Mouse (Mus musculus): ENCODE results near the gene Ermap. TPM values are rescaled to one million over a fixed set of nuclear protein-coding genes. Genes with fewer than 3 reads are reported as not detected.
A peak's percentile ranks its signal among the peaks of the same experiment; 100 is the strongest.

Ermap gene
- polyA plus RNA-seq, 1 experiment from 2014 or later = 6.4 TPM

DNA sequence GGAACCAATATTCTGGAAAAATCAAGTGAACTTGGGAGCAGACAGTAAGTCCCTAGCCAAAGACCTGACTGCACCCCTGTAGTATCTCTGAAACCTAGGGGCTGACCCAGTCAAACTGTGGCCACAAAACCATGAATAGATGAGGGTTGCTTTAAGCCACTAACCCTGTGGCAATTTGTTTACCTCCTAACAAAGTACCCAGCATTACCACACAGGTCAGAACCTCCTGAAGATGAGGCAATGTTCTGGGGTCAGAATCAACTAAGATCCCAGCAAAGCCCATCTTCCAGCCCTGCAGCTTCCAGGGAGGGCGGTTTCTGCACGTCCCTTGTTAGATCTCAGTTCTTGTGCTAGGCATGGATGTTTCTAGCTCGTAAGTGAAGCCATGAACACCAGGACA lies 34.7 kb upstream of the Ermap start:
- Histone ChIP-seq H3K27me3 (ENCODE audit: control insufficient read depth, insufficient read depth, low read length) (no peaks in the 10 kb centered on the region), H3K4me2 (ENCODE audit: low read depth) (no peak overlapping the region), H3K36me3 (ENCODE audit: control insufficient read depth, insufficient read depth, low read length) (peaks cover 18% of the 10 kb centered on the region), H3K4me1 (ENCODE audit: control insufficient read depth, insufficient read depth, low read length) (no peaks in the 10 kb centered on the region), H3K27ac (ENCODE audit: low read depth, low read length) (no peak overlapping the region), H3K4me3 (ENCODE audit: low read depth, low read length) (no peak overlapping the region), H3K9me3 (ENCODE audit: control insufficient read depth, low read length) (no peaks in the 10 kb centered on the region), H3K9ac (ENCODE audit: low read length) (no peak overlapping the region)
- DNase-seq (ENCODE audit: low spot score) (no peak), ATAC-seq (ENCODE audit: insufficient read depth, low FRiP score, low TSS enrichment) (no peak)
- WGBS = 91% methylated on average over 3 of the region's 3 CpGs

DNA sequence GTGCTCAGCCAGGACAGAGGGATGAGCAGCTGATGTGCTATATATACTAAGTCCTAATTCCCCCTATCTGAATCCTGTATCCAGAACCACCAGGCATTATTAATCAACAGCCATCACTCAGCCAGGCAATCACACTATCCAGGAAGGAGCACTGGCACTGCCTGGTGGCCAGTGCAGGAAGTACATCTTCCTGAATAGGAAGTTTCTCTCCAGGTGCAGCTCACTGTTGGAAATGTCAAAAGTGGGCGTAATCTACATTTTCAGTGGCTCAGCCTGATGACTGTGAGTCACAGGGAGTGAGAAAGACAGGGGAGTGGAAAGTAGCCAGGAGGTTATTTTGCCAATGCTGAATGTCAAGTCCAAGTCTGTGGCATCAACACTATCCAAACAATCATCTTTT lies 33.9 kb upstream of the Ermap start:
- H3K36me3 ChIP-seq (ENCODE audit: control insufficient read depth, insufficient read depth, low read length) = peaks cover 18% of the 10 kb centered on the region
- no peak for ATAC-seq (ENCODE audit: insufficient read depth, low FRiP score, low TSS enrichment)
- H3K4me1 ChIP-seq (ENCODE audit: control insufficient read depth, insufficient read depth, low read length) = no peaks in the 10 kb centered on the region
- H3K9me3 ChIP-seq (ENCODE audit: control insufficient read depth, low read length) = no peaks in the 10 kb centered on the region
- WGBS = 88% methylated on average over 1 of the region's 1 CpGs
- no peak overlapping the region for H3K27ac ChIP-seq (ENCODE audit: low read depth, low read length)
- H3K4me3 ChIP-seq (ENCODE audit: low read depth, low read length) = no peak overlapping the region
- H3K9ac ChIP-seq (ENCODE audit: low read length) = no peak overlapping the region
- no peak overlapping the region for H3K4me2 ChIP-seq (ENCODE audit: low read depth)
- peak; percentile 31 for DNase-seq (ENCODE audit: low spot score)
- H3K27me3 ChIP-seq (ENCODE audit: control insufficient read depth, insufficient read depth, low read length) = no peaks in the 10 kb centered on the region

DNA sequence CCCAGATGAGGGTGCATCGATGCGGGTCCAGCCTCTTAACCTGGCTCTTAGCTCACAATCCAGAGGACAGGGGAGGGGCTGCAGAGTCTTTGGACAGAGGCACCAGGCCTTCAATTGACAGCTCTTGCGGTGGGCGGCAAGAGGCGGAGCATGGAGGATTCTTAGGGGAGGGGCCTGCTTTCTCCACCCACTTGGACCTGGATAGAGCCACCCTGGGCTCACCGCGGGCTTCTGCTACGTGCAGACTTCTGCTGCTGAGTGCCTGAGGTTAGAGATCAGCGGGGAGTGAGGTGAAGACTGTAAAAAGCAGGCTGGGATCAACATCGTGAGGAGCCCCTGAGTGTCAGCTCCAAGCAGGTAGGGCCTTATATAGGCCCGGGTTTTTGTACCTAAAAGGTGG lies 28.4 kb upstream of the Ermap start, which contains the start of gene Tmem269:
Gene Tmem269, minus strand, starts transcription at position 49 of the 400 bp plus-strand sequence.
- Histone ChIP-seq H3K4me2 (ENCODE audit: low read depth) (no peak within 1 kb of the TSS), H3K27me3 (ENCODE audit: control insufficient read depth, insufficient read depth, low read length) (no peaks in the 10 kb centered on the region)
- no peak for DNase-seq (ENCODE audit: low spot score)

GRCm38 (mm10) chr4:119216667-119217066 lies 26.9 kb upstream of the Ermap start:
- DNase-seq (ENCODE audit: low spot score) = no peak
- ATAC-seq (ENCODE audit: insufficient read depth, low FRiP score, low TSS enrichment) = no peak
- 82% methylated on average over 8 of the region's 8 CpGs for WGBS
- Histone ChIP-seq H3K4me2 (ENCODE audit: low read depth) (no peak overlapping the region), H3K9me3 (ENCODE audit: control insufficient read depth, low read length) (no peaks in the 10 kb centered on the region), H3K36me3 (ENCODE audit: control insufficient read depth, insufficient read depth, low read length) (no peaks in the 10 kb centered on the region), H3K4me1 (ENCODE audit: control insufficient read depth, insufficient read depth, low read length) (no peaks in the 10 kb centered on the region), H3K9ac (ENCODE audit: low read length) (no peak overlapping the region), H3K4me3 (ENCODE audit: low read depth, low read length) (no peak overlapping the region), H3K27me3 (ENCODE audit: control insufficient read depth, insufficient read depth, low read length) (no peaks in the 10 kb centered on the region), H3K27ac (ENCODE audit: low read depth, low read length) (no peak overlapping the region)

More for the DNA sequence above, 28.4 kb upstream of the Ermap start, which contains the start of gene Tmem269:
- Histone ChIP-seq H3K36me3 (ENCODE audit: control insufficient read depth, insufficient read depth, low read length) (no peaks in the 10 kb centered on the region), H3K4me3 (ENCODE audit: low read depth, low read length) (no peak within 1 kb of the TSS), H3K4me1 (ENCODE audit: control insufficient read depth, insufficient read depth, low read length) (no peaks in the 10 kb centered on the region), H3K9ac (ENCODE audit: low read length) (no peak within 1 kb of the TSS), H3K27ac (ENCODE audit: low read depth, low read length) (no peak within 1 kb of the TSS), H3K9me3 (ENCODE audit: control insufficient read depth, low read length) (no peaks in the 10 kb centered on the region)
- no peak for ATAC-seq (ENCODE audit: insufficient read depth, low FRiP score, low TSS enrichment)
- WGBS = 13% methylated on average over 11 of the region's 11 CpGs

- ATAC-seq (ENCODE audit: insufficient read depth, low FRiP score, low TSS enrichment) (no peak), DNase-seq (ENCODE audit: low spot score) (peak; percentile 78)
- Histone ChIP-seq H3K36me3 (ENCODE audit: control insufficient read depth, insufficient read depth, low read length) (no peaks in the 10 kb centered on the region; the same call in 1 of the 2 replicates), H3K4me3 (ENCODE audit: low read depth, low read length) (no peak overlapping the region), H3K9ac (ENCODE audit: low read length) (no peak overlapping the region), H3K27ac (ENCODE audit: low read depth, low read length) (no peak overlapping the region), H3K9me3 (ENCODE audit: control insufficient read depth, low read length) (no peaks in the 10 kb centered on the region), H3K4me2 (ENCODE audit: low read depth) (no peak overlapping the region), H3K4me1 (ENCODE audit: control insufficient read depth, insufficient read depth, low read length) (no peaks in the 10 kb centered on the region), H3K27me3 (ENCODE audit: control insufficient read depth, insufficient read depth, low read length) (no peaks in the 10 kb centered on the region)
- 21% methylated on average over 8 of the region's 8 CpGs for WGBS
Measured at GRCm38 (mm10) chr4:119204672-119205071, 14.9 kb upstream of the Ermap start.

GRCm38 (mm10) chr4:119198105-119198504 lies 8.3 kb upstream of the Ermap start:
- Histone ChIP-seq H3K9me3 (ENCODE audit: control insufficient read depth, low read length) (no peaks in the 10 kb centered on the region), H3K4me3 (ENCODE audit: low read depth, low read length) (no peak overlapping the region), H3K4me2 (ENCODE audit: low read depth) (no peak overlapping the region), H3K27ac (ENCODE audit: low read depth, low read length) (no peak overlapping the region), H3K4me1 (ENCODE audit: control insufficient read depth, insufficient read depth, low read length) (peaks cover 8% of the 10 kb centered on the region; the same call in 1 of the 2 replicates), H3K27me3 (ENCODE audit: control insufficient read depth, insufficient read depth, low read length) (no peaks in the 10 kb centered on the region), H3K36me3 (ENCODE audit: control insufficient read depth, insufficient read depth, low read length) (no peaks in the 10 kb centered on the region; the same call in 1 of the 2 replicates), H3K9ac (ENCODE audit: low read length) (no peak overlapping the region)
- WGBS = 85% methylated on average over 6 of the region's 6 CpGs
- ATAC-seq (ENCODE audit: insufficient read depth, low FRiP score, low TSS enrichment) = no peak
- DNase-seq (ENCODE audit: low spot score) = no peak

DNA sequence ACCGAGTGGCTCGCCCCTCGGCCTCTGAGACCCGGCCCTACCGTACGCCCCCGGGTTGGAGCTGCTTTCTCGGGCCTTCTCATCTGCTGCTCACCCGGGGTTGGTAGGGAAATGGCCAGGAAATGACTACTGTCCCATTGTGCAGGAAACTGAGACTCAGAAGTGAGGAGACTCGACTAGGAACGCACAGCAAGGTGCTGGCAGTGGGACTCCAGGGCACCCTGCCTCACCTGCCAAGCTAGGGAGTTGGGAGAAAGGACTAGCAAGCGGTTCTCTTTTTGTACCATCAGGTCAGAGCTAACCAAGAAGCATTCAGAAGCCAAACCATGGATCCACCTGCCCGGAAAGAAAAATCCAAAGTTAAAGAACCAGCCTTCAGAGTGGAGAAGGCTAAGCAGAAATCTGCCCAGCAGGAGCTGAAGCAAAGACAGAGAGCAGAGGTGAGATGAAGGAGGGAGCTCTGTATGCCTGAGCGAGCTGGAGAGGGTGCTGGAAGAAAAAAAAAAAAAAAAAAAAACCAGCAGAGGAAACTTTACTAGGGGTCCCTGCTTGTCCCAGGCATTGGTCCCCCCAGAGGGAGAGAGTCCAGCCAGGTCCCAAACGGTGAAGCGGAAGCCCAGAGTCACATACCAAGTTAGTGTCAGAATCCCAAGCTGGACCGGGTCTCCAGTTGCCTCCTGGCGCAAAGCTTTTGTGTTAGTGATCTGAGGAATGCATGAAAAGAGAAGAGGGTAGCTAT lies 5.9 kb upstream of the Ermap start:
- Histone ChIP-seq H3K27me3 (ENCODE audit: control insufficient read depth, insufficient read depth, low read length) (no peaks in the 10 kb centered on the region), H3K27ac (ENCODE audit: low read depth, low read length) (0 out of 2 replicates have a peak overlapping the region, but pooled peaks have one; percentile 49), H3K4me3 (ENCODE audit: low read depth, low read length) (peak overlapping the region; percentile 66), H3K36me3 (ENCODE audit: control insufficient read depth, insufficient read depth, low read length) (no peaks in the 10 kb centered on the region), H3K4me2 (ENCODE audit: low read depth) (peak overlapping the region; percentile 79), H3K9ac (ENCODE audit: low read length) (peak overlapping the region; percentile 76), H3K9me3 (ENCODE audit: control insufficient read depth, low read length) (no peaks in the 10 kb centered on the region), H3K4me1 (ENCODE audit: control insufficient read depth, insufficient read depth, low read length) (peaks cover 8% of the 10 kb centered on the region; the same call in 1 of the 2 replicates)
- 11% methylated on average over 18 of the region's 18 CpGs for WGBS
- ATAC-seq (ENCODE audit: insufficient read depth, low FRiP score, low TSS enrichment) (no peak; the same call in 1 of the 2 replicates), DNase-seq (ENCODE audit: low spot score) (no peak)

- WGBS = under 1% methylated on average over 46 of the region's 47 CpGs
Measured at GRCm38 (mm10) chr4:119194909-119195581, 5.2 kb upstream of the Ermap start, which contains the start of gene Svbp. Gene Svbp, plus strand, starts transcription at chr4:119195306.

More at GRCm38 (mm10) chr4:119194909-119195581, 5.2 kb upstream of the Ermap start, which contains the start of gene Svbp:
- H3K9me3 ChIP-seq (ENCODE audit: control insufficient read depth, low read length) = no peaks in the 10 kb centered on the region
- peak within 1 kb of the TSS; percentile 76 for H3K9ac ChIP-seq (ENCODE audit: low read length)
- 0 out of 2 replicates have a peak within 1 kb of the TSS, but pooled peaks have one; percentile 49 for H3K27ac ChIP-seq (ENCODE audit: low read depth, low read length)
- ATAC-seq (ENCODE audit: insufficient read depth, low FRiP score, low TSS enrichment) (peak; percentile 90), DNase-seq (ENCODE audit: low spot score) (peak; percentile 92)
- peaks cover 8% of the 10 kb centered on the region; the same call in 1 of the 2 replicates for H3K4me1 ChIP-seq (ENCODE audit: control insufficient read depth, insufficient read depth, low read length)
- H3K4me3 ChIP-seq (ENCODE audit: low read depth, low read length) = peak within 1 kb of the TSS; percentile 66
- no peaks in the 10 kb centered on the region for H3K27me3 ChIP-seq (ENCODE audit: control insufficient read depth, insufficient read depth, low read length)
- peak within 1 kb of the TSS; percentile 79 for H3K4me2 ChIP-seq (ENCODE audit: low read depth)
- H3K36me3 ChIP-seq (ENCODE audit: control insufficient read depth, insufficient read depth, low read length) = no peaks in the 10 kb centered on the region
